Comparison of ENCODE assay signal across 8 mouse cellular contexts in the genomic region with DNA sequence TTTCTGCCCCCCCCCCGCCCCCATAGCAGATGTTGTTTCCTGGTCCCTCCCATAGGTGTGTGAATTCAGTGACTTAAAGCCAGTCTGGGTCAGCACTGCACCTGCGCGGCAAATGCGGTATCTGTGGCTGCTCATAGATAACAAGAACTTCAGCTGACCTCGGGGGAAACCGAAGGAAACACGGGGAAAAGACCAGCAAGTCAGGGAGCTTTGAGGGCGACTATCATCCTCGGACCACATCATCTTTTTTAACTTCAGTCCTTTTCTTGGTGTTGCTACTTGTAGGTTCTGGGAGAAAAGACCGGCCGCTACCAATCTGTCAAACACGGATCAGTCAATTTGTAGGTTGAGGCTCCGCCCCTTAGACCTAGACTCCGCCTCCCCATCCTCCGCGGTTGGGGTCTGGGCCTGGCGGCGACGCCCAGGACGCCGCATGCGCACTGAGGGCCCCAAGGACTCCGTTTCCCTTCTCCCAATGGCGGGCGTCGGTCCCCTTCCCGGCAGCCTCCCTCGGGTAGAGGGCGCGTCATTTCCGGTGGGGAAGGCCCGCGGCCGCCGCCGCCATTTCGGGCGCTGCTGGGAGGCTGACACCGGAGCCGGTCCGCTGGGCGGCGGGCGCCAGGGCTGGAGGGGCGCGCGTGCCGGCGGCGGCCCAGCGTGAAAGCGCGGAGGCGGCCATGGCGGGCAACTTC. TPM values are rescaled to one million over a fixed set of nuclear protein-coding genes. Genes with fewer than 3 reads are reported as not detected.
DNase-seq lines count a peak whose midpoint lies in the region; ATAC-seq and TF ChIP-seq lines count a peak whose summit lies in the region.

A gene (plus strand): TSS at position 513 of the 692 bp plus-strand sequence.

- H3K27ac ChIP-seq in forebrain, embryonic 15.5 days (replicated peaks): peak within 1 kb of the TSS; percentile 93

- H3K4me2 ChIP-seq in forebrain, embryonic 15.5 days (replicated peaks): peak within 1 kb of the TSS; percentile 88

- peak; percentile 99 for ATAC-seq in forebrain, embryonic 15.5 days (replicated peaks)
- peak; percentile 91 for ATAC-seq in neutrophil, adult 5-6 weeks (ENCODE audit: extremely low read depth, insufficient number of reproducible peaks, low FRiP score, poor library complexity, severe bottlenecking)

- peak within 1 kb of the TSS; percentile 98 for H3K4me3 ChIP-seq in forebrain, embryonic 15.5 days
- H3K4me3 ChIP-seq in lung, adult 2 months (replicated peaks; ENCODE audit: extremely low read depth, low read depth, low read length): peak within 1 kb of the TSS; percentile 94

- peak within 1 kb of the TSS; percentile 88 for H3K9ac ChIP-seq in forebrain, embryonic 15.5 days (replicated peaks)

- intact Hi-C loops in heart, postnatal 25 days (cut with DNase I): loop anchor here (1.0 to 5.0 kb wide), 2 partner anchors 25 to 47 kb away; a partner anchor contains a TSS

- TF ChIP-seq POLR2A in lung, adult 2 months (IDR thresholded peaks at IDR 0.05; ENCODE audit: borderline replicate concordance, extremely low read depth, low read depth, low read length): peak; percentile 73; the same call in 1 of the 2 replicates

- H3K9me3 ChIP-seq in forebrain, embryonic 15.5 days: no peaks in the 10 kb centered on the region

- WGBS in forebrain, embryonic 15.5 days: under 1% methylated on average over 55 of the region's 55 CpGs
- under 1% methylated on average over 55 of the region's 55 CpGs for WGBS in lung, adult 2 months

- DNase-seq in ES-CJ7 (ENCODE audit: low read depth, low spot score): peak; percentile 98
- peak; percentile 98 for DNase-seq in cerebellum, adult 11 months
- peak; percentile 97 for DNase-seq in heart, postnatal 25 days (ENCODE audit: low spot score)
- DNase-seq in layer of hippocampus, adult 18-20 months (ENCODE audit: low spot score in 2 of 2): peak; percentile 97 to 98
- peak; percentile 97 for DNase-seq in lung, adult 2 months
- peak; percentile 98 to 99 for DNase-seq in thymus, adult 18-20 months

- H3K36me3 ChIP-seq in forebrain, embryonic 15.5 days: peaks cover 8% of the 10 kb centered on the region

- TF ChIP-seq CTCF in lung, adult 2 months (IDR thresholded peaks at IDR 0.05; ENCODE audit: insufficient read depth, low read length): no peak

- no peaks in the 10 kb centered on the region for H3K27me3 ChIP-seq in forebrain, embryonic 15.5 days

- H3K4me1 ChIP-seq in forebrain, embryonic 15.5 days: peaks cover 22% of the 10 kb centered on the region
- peaks cover 9% of the 10 kb centered on the region for H3K4me1 ChIP-seq in lung, adult 2 months (ENCODE audit: control insufficient read depth, insufficient read depth, low read length)

RNA-seq across cellular contexts. Expression of the gene that starts here (rescaled TPM):
- 125 and 131 TPM in 2 replicates for polyA plus RNA-seq in forebrain, embryonic 15.5 days (2015; fragmentation: Nextera tagmentation; extraction: Ambion mirVana)
- total RNA-seq in heart, postnatal 25 days (2021): 10 to 100 TPM; 81.3 to 88.2 TPM
- total RNA-seq in layer of hippocampus, adult 18-20 months (2021): 100 to 1,000 TPM; 128 to 129 TPM
- polyA plus RNA-seq in lung, adult 2 months (2012; rRNA removed): 49.5 and 140 TPM in 2 replicates
- 80.4 and 102 TPM in 2 replicates for total RNA-seq in neutrophil, adult 5-6 weeks (2017)

Comparison
In these comparisons a context has a peak if more than half of its experiments do, and no peak if none do; other contexts are left out.
1. Peak in every context shown above with its lines: DNase-seq, ATAC-seq, H3K4me3 ChIP-seq and H3K27ac ChIP-seq.